Mouse (Mus musculus): ENCODE data around the gene Csf1.
A peak's percentile ranks its signal among the peaks of the same experiment; 100 is the strongest.

Gene Csf1

GRCm38 (mm10) chr3:107783315-107783714, 23.0 kb upstream of the Csf1 start:
- no peak for DNase-seq (ENCODE audit: extremely low read depth, insufficient read length, low spot score)

GRCm38 (mm10) chr3:107781304-107781703, 21.0 kb upstream of the Csf1 start:
- no peak for DNase-seq (ENCODE audit: extremely low read depth, insufficient read length, low spot score)

GRCm38 (mm10) chr3:107778016-107778415, 17.7 kb upstream of the Csf1 start:
- DNase-seq (ENCODE audit: extremely low read depth, insufficient read length, low spot score) = no peak

GRCm38 (mm10) chr3:107776295-107776694, 16.0 kb upstream of the Csf1 start:
- peak; percentile 72 for DNase-seq (ENCODE audit: extremely low read depth, insufficient read length, low spot score)

DNA sequence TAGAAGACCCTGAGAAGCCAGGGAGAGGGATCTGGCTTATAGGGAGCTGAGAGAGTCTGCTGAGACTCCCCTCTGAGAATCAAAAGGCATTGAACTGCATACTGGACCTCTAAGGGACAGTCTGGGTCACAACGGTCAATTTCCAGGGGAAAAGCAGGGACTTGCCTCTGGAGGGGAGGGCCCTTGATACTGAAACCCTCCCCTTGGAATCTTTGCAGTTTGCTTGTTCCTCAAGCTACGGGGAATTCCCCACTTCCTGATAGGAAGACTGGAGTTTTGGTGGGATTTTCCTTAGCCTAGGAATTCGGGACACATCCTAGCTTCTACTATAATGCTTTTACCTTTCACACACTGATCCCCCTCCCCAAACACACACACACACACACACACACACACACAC, 15.5 kb upstream of the Csf1 start:
- peak; percentile 57 for DNase-seq (ENCODE audit: extremely low read depth, insufficient read length, low spot score)

- DNase-seq (ENCODE audit: extremely low read depth, insufficient read length, low spot score) = peak; percentile 61
Measured at GRCm38 (mm10) chr3:107775056-107775455, 14.8 kb upstream of the Csf1 start.

- DNase-seq (ENCODE audit: extremely low read depth, insufficient read length, low spot score) = peak; percentile 79
Measured at GRCm38 (mm10) chr3:107772860-107773259, 12.6 kb upstream of the Csf1 start.

DNA sequence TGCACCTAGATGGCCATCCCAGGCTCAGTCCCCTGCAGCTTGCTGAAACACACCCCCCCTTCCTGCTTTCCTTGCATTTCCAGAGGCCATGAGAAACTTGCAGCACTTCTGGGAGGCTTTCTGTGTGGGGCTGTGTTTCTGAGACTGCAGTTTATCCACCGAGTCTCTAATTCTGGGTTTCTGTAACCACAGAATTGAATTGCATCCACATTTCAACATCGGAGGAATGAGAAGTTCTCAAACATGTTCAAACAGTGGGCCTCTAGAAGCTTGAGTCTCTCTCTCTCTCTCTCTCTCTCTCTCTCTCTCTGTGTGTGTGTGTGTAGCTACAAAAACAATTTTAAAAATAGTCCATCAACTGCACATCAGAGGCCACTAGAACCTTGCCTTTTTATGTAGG, 9.4 kb upstream of the Csf1 start:
- DNase-seq (ENCODE audit: extremely low read depth, insufficient read length, low spot score) = peak; percentile 30

GRCm38 (mm10) chr3:107768104-107768989, 8.1 kb upstream of the Csf1 start:
- DNase-seq (ENCODE audit: extremely low read depth, insufficient read length, low spot score) = no peak

DNA sequence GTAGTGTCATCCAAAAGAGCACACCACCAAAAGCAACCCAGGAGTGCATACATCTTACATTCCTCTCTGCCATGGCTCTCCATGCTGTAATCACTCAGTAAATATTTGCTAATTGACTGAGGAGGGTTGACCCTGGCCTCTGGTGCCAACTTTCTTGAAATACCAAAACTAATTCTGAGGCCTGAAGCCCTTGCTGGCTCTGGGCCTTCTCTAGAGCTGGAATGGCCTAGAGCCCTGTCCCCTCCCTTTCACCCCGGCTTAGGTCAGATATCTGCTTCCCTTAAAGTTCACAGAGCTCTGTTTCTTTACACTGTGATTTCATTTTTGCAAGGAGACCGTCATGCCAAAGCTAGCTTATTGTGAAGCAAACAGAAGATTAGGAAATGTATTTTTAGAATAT, 6.5 kb upstream of the Csf1 start:
- no peak for DNase-seq (ENCODE audit: extremely low read depth, insufficient read length, low spot score)

DNA sequence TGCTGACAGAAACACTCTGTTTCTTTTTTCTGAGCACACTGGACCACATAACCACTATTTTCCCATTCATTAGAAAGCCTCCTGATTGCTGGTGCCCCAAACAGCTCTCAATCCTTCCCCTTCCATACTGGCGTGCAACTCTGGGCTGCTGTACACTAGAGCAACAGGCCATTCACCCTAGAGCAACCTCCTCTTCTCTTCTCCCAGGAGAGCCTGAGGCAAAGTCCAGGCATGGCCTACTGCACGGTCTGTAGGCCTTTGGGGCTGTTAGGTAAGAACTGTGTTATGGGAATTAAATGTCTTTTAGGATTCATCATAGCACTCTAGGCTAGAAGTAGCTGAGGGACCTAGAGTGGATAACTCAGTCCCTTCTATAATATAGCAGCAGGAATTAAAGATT, 5.7 kb upstream of the Csf1 start:
- no peak for DNase-seq (ENCODE audit: extremely low read depth, insufficient read length, low spot score)

GRCm38 (mm10) chr3:107763552-107763951, 3.3 kb upstream of the Csf1 start:
- peak; percentile 26 for DNase-seq (ENCODE audit: extremely low read depth, insufficient read length, low spot score)

GRCm38 (mm10) chr3:107761446-107761845, 1.2 kb upstream of the Csf1 start:
- DNase-seq (ENCODE audit: extremely low read depth, insufficient read length, low spot score) = no peak

DNA sequence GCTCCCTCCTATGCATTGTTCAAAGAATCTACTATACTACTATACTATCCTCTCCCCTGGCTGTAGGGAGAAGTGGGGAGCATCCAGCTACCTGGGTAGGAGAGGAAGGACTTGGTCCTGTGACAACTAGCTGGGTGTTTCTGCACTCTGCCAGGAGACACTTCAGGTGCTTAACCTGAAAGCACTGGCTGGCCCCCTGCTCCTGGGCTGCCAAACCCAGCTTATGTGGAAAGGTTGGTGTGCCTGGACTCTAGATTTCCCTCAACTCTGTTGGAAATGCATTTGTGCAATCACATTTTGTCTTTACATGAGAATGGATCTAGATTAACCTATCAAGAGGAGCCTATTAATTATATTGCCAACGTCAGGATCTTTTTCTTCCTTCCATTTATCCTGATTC, 502 bp upstream of the Csf1 start:
- DNase-seq (ENCODE audit: extremely low read depth, insufficient read length, low spot score) = no peak

- DNase-seq (ENCODE audit: extremely low read depth, insufficient read length, low spot score) = peak; percentile 47
Measured at GRCm38 (mm10) chr3:107758638-107759037, 1.6 kb downstream of the Csf1 start.

DNA sequence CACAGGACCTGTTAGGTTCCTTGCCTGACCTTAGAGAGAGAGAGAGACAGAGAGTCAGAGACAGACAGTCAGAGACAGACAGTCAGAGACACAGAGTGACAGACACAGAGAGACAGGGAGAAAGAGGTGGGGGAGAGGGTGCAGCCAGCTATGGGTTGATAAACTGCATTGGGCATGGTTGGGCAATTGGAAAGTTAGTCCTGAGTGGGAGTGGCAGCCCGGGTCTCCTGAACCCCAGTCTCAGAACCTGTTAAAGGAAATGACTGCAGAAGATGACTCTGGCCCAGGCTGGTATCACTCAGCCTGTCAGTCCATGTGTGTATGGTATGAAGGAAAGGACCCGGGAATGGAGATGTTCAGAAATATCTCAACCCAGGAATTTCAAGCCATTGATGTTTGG, 2.1 kb downstream of the Csf1 start:
- peak; percentile 41 for DNase-seq (ENCODE audit: extremely low read depth, insufficient read length, low spot score)

DNA sequence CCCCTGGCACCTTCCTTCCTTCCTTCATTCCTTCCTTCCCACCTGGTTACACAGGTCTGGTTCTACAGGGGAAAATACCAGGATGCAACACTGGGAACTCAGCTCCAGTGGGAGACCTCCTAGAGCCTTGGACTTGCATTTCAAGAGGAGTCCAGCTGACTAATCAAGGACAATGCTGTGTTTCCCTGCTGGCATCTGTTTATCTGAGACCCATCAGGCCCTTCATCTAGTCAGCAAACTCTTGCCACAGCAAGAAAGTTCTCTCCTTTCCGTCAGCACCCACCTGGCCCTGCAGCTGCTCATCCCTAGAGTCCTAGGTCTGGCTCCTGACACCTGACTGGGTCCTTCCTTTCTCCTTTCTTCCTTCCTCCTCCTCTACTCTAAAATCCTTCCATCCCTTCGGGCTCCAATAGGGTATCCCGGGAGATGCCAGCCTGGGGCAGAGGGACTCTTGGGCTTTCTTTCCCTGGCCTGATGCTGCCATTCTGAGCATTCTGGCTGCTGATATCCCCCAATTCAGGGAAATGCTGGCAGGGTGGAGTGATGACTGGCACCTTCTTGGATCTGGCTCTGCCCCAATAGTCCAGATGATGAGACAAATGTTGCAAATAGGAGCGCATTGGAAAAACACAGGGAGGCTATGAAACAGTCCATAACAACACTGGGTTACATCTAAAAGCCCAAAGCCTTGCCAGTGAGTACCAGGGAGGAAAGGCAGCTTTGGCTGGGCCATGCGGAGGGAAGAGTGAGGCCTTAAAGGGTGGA, 2.7 kb downstream of the Csf1 start:
- DNase-seq (ENCODE audit: extremely low read depth, insufficient read length, low spot score) = peak; percentile 54

DNA sequence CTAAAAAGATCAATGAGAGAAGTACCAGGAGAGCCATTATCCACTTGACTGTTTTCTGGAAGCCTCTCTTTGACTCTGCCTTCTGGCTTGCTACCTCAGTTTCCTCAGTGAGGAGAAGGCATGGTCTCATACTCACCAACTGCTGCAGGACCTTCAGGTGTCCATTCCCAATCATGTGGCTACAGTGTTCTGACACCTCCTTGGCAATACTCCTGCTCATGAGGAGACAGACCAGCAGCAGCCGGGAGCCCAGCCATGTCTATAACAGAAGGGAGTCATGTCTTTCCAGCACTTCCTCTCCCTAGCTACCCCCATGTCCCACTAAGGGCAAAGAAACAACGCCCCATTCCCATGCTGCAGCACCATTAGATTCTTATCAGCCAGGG, 3.8 kb downstream of the Csf1 start:
- peak; percentile 52 for DNase-seq (ENCODE audit: extremely low read depth, insufficient read length, low spot score)

DNA sequence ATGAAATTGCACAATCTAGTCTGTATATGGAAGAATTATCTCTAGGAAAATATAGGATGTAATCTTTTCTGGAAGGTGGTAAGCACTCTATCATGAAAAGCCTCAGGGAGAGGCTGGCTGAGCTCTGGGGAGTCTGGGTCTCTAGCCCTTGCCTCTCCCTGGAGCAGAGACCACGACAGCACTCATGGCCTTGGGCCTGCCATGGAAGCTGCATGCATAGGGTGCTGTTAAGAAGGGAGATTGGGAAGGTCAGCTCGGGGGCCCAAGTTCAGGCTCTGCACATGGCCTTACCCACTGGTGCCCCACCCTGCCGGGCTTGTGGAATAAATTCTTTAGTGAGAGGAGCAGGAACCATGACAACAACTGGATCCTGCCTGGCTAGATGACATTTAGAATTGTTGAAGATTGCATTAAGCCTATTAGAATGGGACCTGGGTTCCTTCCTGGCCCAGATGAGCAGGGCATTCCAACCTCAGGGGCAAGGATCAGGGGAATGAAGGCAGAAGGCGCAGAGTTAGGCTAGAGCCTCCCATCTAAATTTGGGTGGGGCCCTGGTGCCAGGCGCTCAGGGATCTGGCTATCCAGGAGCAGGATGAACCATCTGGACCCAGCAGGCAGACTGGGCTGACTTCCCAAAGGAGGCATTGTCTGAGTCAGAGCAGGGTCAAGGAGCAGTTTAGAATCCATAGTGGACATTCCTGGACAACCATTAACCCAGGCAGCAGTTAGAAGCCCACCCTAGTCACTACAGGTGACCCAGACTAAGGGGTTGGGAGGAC, 4.4 kb downstream of the Csf1 start:
- peak; percentile 69 for DNase-seq (ENCODE audit: extremely low read depth, insufficient read length, low spot score)

- peak; percentile 40 for DNase-seq (ENCODE audit: extremely low read depth, insufficient read length, low spot score)
Measured at GRCm38 (mm10) chr3:107754632-107755031, 5.6 kb downstream of the Csf1 start.

GRCm38 (mm10) chr3:107751607-107752006, 8.7 kb downstream of the Csf1 start:
- no peak for DNase-seq (ENCODE audit: extremely low read depth, insufficient read length, low spot score)
